Mouse (Mus musculus): ENCODE results near the gene Ptgfrn.

DNA sequence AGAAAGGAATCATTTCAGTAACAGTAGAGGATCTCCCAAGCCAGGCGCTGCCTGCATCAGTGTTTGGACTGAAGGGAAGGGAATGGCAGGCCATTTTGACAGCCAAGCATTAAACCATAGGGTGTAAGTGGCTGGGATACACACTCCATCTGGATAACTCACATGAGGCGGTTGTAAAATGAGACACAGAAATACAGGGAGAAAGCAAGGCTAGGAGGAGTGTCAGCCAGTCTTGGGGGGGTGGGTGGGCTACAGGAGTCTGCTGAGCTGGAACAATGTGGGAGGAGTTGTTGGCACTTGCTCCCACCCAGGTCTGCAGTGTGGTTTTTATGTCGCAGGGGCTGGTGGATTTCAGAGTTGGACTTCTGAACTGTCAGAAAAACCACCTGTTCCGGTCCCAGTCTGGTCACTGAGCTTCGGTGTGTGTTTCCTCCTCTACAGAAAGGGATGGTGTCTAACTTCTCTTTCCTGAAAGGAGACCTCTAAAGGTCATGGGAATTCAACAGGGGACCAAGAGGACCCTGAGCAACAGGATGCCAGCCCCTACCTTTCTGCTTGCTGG lies 72.0 kb downstream of the Ptgfrn start:
- TF ChIP-seq CTCF (IDR thresholded peaks at IDR 0.05; ENCODE audit: control insufficient read depth, insufficient read depth, insufficient replicate concordance, low read depth, low read length) (no peak), POLR2A (IDR thresholded peaks at IDR 0.05; ENCODE audit: control insufficient read depth, low read depth, low read length) (no peak)

Data from testis, adult 2 months (tissue).